Mouse (Mus musculus): ENCODE data around the gene AA467197.

Gene AA467197

GRCm38 (mm10) chr2:122638673-122639072, 1.9 kb downstream of the AA467197 start:
- DNase-seq = no peak

- DNase-seq = no peak
These were observed 15.6 kb downstream of the AA467197 start for GRCm38 (mm10) chr2:122652096-122653084.

- DNase-seq = no peak
These were observed 19.3 kb downstream of the AA467197 start for GRCm38 (mm10) chr2:122656052-122656451.

- no peak for DNase-seq
These were observed 20.0 kb downstream of the AA467197 start for GRCm38 (mm10) chr2:122656767-122657166.

- DNase-seq = no peak
These were observed 21.1 kb downstream of the AA467197 start for GRCm38 (mm10) chr2:122657707-122658524.

- no peak for DNase-seq
These were observed 23.0 kb downstream of the AA467197 start for GRCm38 (mm10) chr2:122659825-122660224.

- no peak for DNase-seq
These were observed 28.6 kb downstream of the AA467197 start for GRCm38 (mm10) chr2:122665253-122665972.

- peak; percentile 26 for DNase-seq
These were observed 29.4 kb downstream of the AA467197 start for GRCm38 (mm10) chr2:122665973-122666875.

- DNase-seq = no peak
These were observed 31.1 kb downstream of the AA467197 start for GRCm38 (mm10) chr2:122667856-122668255.

GRCm38 (mm10) chr2:122671714-122672113, 34.9 kb downstream of the AA467197 start:
- DNase-seq = no peak

- DNase-seq = no peak
These were observed 36.1 kb downstream of the AA467197 start for GRCm38 (mm10) chr2:122672841-122673240.

- no peak for DNase-seq
These were observed 38.3 kb downstream of the AA467197 start for GRCm38 (mm10) chr2:122675126-122675525.

- no peak for DNase-seq
These were observed 44.8 kb downstream of the AA467197 start for GRCm38 (mm10) chr2:122681379-122682137.

GRCm38 (mm10) chr2:122682520-122682919, 45.7 kb downstream of the AA467197 start:
- no peak for DNase-seq

- no peak for DNase-seq
These were observed 46.9 kb downstream of the AA467197 start for GRCm38 (mm10) chr2:122683641-122684040.

- DNase-seq = no peak
These were observed 49.9 kb downstream of the AA467197 start for GRCm38 (mm10) chr2:122686665-122687064.
